Mouse (Mus musculus): ENCODE measurements around the gene Inpp4a.

GRCm38 (mm10) chr1:37396481-37396880 lies 96.8 kb downstream of the Inpp4a start:
- TF ChIP-seq POLR2A (IDR thresholded peaks at IDR 0.05; ENCODE audit: low read depth, low read length) (no peak), CTCF (IDR thresholded peaks at IDR 0.05; ENCODE audit: borderline replicate concordance, insufficient read depth, low read length) (no peak)

Measured in embryonic fibroblast, embryonic 13.5 days (primary cell).